Mouse (Mus musculus) inflammation-experienced regulatory T-cells, adult 6 months (primary cell): ENCODE results near the gene Ifi35. TPM values are rescaled to one million over a fixed set of nuclear protein-coding genes. Genes with fewer than 3 reads are reported as not detected.
"Not testable (repeated sequence)": the region's sequence is repeated elsewhere in the genome, so short reads cannot be mapped to it uniquely, and the experiment has no call there.

Experiments
- ATAC-seq: one replicate; pipeline ENCODE4 v1.8.0; 2017
- polyA plus RNA-seq, 3 experiments: library from polyadenylated mRNA; unstranded; fragments of 100-300 nt; shearing (Covaris generic); gene quantifications; one replicate each; pipeline ENCODE4 v1.2.1; 2017

The Ifi35 gene
- polyA plus RNA-seq, 3 experiments from 2014 or later = 143 to 171 (median 153) TPM

- no peak for ATAC-seq
Measured at GRCm38 (mm10) chr11:101470206-101470605, 22.0 kb downstream of the Ifi35 start.

DNA sequence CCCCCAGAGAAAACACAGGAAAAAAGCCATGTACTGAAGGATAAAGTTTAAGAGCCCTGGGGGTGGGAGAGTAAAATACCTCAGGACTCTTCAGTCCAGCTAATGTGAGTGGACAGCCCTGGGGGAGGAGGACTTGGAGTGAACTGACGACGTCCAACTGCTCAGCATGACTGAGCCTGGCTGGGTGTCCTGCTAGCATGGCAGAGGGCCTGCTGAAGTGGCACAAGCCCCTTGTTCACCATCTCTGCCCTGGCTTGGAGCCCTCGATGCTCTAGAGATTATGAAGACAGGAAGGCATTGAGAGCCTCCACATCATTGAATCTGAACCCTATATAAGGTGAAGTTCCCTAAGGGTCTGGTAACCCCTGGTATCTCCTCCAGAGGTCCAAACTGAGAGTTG, 23.7 kb downstream of the Ifi35 start:
- no peak for ATAC-seq

- ATAC-seq = no peak
Measured at GRCm38 (mm10) chr11:101472336-101472735, 24.1 kb downstream of the Ifi35 start.

GRCm38 (mm10) chr11:101473686-101474085, 25.5 kb downstream of the Ifi35 start:
- ATAC-seq = not testable (repeated sequence)

- ATAC-seq = no peak
Measured at GRCm38 (mm10) chr11:101474298-101474697, 26.1 kb downstream of the Ifi35 start.

DNA sequence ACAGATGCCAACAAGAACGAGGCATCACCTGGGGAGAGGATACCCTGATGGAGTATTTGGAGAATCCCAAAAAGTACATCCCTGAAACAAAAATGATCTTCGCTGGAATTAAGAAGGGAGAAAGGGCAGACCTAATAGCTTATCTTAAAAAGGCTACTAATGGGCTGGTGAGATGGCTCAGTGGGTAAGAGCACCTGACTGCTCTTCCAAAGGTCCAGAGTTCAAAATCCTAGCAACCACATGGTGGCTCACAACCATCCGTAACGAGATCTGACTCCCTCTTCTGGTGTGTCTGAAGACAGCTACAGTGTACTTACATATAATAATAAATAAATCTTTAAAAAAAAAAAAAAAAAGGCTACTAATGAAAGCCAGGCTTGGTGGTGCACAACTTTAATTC, 28.2 kb downstream of the Ifi35 start:
- not testable (repeated sequence) for ATAC-seq

- ATAC-seq = no peak
Measured at GRCm38 (mm10) chr11:101477194-101477551, 29.0 kb downstream of the Ifi35 start.

DNA sequence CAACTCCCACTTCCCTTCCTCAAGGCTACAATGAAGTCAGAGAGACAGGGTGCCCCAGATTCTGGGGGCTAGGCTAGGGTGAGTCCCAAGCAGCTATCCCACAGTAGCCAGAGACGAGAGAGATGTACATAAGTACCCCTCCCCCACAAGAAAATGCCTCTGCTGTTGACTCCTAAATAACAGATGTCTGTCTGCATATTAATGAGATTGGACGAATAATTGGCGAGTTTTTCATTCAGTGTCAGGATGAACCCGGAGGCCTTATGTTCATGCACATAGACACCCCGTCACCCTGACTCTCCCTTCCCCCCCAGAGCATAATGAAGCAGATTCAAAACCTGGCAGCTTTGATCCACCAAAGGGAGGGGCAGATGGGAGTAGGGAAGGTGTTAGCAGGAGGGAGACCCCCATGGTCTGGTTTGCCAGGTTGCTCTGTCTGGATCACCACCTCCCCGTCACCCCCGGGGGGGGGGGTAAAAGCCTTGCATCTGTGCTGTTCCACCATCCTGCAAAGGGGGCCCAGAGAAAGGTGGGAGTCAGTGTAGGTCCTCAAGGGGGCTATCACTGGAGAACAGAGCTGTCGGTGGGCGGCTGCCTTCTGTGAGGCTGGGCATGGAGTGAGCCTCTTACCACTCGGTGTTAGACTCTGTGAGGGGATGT, 29.5 kb downstream of the Ifi35 start:
- no peak for ATAC-seq

DNA sequence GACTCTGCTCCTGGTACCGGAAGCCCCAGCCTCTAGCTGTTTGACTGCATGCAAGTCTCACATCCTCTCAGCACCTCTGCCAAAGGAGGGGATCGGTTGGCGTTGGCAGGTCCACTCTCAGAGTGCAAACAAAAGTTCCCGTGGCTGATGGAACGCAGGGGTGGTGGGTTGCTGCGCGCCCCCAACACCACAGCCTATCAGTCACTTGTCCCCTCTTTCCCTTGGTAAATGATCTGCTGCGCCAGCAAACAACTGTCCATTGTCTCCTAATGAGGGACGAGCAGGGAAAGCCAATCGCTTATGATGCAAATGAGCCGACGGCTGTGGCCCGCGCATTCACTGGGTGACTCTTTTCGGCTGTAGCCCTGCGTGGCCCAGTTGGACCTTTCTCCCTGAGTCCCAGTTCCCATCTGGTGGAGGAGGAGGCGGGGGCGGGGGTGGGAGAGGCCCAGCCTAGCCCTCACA, 31.0 kb downstream of the Ifi35 start:
- ATAC-seq = no peak

DNA sequence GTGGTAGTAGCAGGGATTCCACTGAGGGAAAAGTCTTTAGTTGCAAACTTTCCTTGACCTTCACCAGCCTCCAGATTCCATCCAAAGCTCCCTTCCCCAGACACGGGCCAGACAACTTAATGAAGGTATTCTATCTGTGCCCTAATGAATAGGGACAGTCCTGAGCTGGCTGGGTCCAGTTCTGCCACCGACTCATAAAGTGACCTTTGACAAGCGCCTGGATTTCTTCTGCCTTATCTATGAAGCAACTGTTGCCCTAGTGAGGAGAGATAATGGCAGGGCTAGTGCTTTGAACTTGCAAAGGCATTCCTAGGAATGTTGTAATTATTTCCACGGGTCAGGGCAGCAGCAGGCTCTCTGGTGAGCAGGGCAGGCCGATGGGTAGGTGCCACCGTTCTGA, 32.7 kb downstream of the Ifi35 start:
- no peak for ATAC-seq

- ATAC-seq = no peak
Measured at GRCm38 (mm10) chr11:101483804-101484203, 35.6 kb downstream of the Ifi35 start.

DNA sequence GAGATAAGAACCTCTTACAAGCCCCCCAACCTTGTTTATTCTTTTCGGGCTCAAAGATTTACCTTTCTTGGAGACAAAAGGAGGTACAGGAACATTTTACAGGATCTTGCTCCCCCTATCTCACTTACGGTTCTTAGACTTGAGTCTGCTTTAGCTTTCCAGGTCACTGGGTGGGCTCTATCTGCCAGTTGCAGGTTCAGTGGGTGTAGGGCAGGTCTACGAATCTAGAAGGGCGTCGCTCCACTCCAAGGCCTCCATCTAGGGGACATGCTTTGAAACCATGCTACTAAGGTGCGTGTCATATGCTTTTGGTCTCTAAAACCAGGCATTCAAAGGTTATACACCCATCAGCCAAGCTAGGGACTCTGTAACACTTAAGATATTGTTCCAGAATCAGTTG, 36.0 kb downstream of the Ifi35 start:
- ATAC-seq = no peak

- no peak for ATAC-seq
Measured at GRCm38 (mm10) chr11:101484814-101485213, 36.6 kb downstream of the Ifi35 start.

DNA sequence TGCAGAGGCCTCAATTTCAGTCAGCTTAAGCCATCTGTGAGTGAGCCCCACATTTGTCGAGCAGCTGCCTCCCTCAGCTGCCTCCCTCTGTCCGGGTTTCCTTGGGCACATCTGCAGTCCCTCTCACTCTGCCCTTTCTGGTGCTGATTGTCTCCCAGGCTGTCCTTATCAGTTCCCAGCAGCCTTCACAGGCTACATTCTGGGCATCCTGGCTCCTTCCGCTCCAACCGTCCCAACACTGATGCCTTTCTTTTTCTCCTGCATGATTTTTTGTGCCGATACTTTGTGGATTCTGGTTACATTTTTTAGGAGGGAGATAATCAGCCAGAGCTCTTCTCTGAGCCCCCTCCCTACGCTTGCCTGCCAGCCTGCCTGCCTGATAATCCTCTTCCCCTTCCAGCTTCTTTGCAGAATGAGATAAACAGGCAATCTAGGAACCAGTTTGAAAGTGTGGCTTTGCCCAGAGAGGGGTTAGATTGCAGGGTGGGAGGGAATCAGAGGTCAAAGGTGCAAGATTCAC, 37.4 kb downstream of the Ifi35 start:
- no peak for ATAC-seq

GRCm38 (mm10) chr11:101486126-101486525, 37.9 kb downstream of the Ifi35 start:
- no peak for ATAC-seq

DNA sequence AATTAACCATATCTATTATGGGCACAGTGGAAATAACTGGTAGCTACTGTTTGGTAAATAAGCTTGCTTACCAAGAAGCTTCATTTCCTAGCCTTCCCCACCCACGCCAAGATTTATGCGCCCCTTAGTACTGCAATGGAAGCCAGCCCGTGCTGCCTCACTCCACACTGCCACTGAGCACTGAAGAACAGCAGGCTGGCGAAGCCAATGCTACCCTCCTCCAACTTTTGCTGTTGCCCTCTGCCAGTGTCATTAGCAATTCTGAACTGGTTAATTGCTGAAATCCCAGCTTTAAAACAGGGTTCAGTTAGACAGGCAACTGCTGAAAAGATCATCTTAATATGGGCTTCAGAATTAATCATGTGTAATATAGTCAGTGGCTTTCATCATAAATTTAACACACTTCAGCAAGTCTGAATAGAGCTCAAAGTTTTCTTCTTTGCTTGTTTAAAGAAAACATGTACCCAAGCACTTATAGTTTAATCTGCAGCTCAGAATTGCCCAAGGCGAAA, 58.1 kb downstream of the Ifi35 start:
- no peak for ATAC-seq

DNA sequence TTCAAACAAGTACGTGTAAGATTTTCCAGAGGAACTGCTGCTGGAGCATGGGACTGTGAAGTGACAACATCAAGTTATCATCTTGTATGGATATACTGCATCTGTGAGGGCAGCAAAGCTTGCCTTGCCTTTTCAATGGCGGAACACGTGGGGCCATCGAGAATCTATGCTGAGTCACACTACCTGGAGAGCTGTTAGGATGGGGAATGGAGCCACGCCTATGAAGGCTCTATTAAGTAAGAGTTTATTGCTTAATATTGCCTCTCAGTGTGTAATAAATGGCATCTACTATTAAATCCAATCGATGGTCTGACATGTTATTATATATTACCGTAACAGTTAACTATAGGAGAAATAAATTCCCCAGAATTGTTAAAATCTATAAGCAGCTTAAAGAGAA, 58.9 kb downstream of the Ifi35 start:
- ATAC-seq = no peak

Other genes with a start within 250 kb of the Ifi35 start
- gene Ezh1, start 221.9 kb upstream of the Ifi35 start, polyA plus RNA-seq = 10 to 100 TPM; 38.0 to 70.6 (median 62.7) TPM
- gene Ramp2, start 202.4 kb upstream of the Ifi35 start, polyA plus RNA-seq = not detected
- 100 to 1,000 TPM; 134 to 144 (median 138) TPM for gene Vps25, start 194.7 kb upstream of the Ifi35 start, polyA plus RNA-seq
- gene Wnk4, start 187.8 kb upstream of the Ifi35 start, polyA plus RNA-seq = 1 to 10 TPM in 1 of 3 experiments, under 1 TPM in 1, not detected in 1; 0.75 to 2.9 TPM
- 1 to 10 TPM in 1 of 3 experiments, under 1 TPM in 2; 0.63 to 1.2 (median 0.71) TPM for gene Cntd1, start 169.4 kb upstream of the Ifi35 start, polyA plus RNA-seq
- gene Coa3, start 169.3 kb upstream of the Ifi35 start, polyA plus RNA-seq = 100 to 1,000 TPM; 129 to 132 (median 131) TPM
- gene Becn1, start 146.1 kb upstream of the Ifi35 start, polyA plus RNA-seq = 10 to 100 TPM; 62.1 to 87.3 (median 74.1) TPM
- 10 to 100 TPM; 25.8 to 37.6 (median 36.8) TPM for gene Psme3, start 132.2 kb upstream of the Ifi35 start, polyA plus RNA-seq
- gene Aoc2, start 123.3 kb upstream of the Ifi35 start, polyA plus RNA-seq = 10 to 100 TPM in 1 of 3 experiments, 1 to 10 TPM in 2; 2.5 to 12.3 (median 4.9) TPM
- not detected for gene Aoc3, start 117.8 kb upstream of the Ifi35 start, polyA plus RNA-seq
- not detected for gene G6pc, start 80.8 kb upstream of the Ifi35 start, polyA plus RNA-seq
- gene Aarsd1, start 30.8 kb upstream of the Ifi35 start, polyA plus RNA-seq = 10 to 100 TPM; 34.2 to 43.2 (median 40.5) TPM
- gene Gm27029, start 23.6 kb upstream of the Ifi35 start, polyA plus RNA-seq = 1 to 10 TPM in 1 of 3 experiments, under 1 TPM in 2; 0.46 to 1.3 (median 0.57) TPM
- 1 to 10 TPM; 6.7 to 7.2 (median 6.9) TPM for gene Rundc1, start 23.3 kb upstream of the Ifi35 start, polyA plus RNA-seq
- gene Ptges3l, start 23.1 kb upstream of the Ifi35 start, polyA plus RNA-seq = 1 to 10 TPM; 1.6 to 2.2 (median 2.1) TPM
- 100 to 1,000 TPM; 523 to 733 (median 603) TPM for gene Rpl27, start 6.1 kb upstream of the Ifi35 start, polyA plus RNA-seq
- not detected for gene Rnd2, start 16.6 kb downstream of the Ifi35 start, polyA plus RNA-seq
- 1 to 10 TPM; 1.7 to 2.5 (median 1.9) TPM for gene Vat1, start 17.8 kb downstream of the Ifi35 start, polyA plus RNA-seq
- gene Brca1, start 103.5 kb downstream of the Ifi35 start, polyA plus RNA-seq = 10 to 100 TPM in 1 of 3 experiments, 1 to 10 TPM in 2; 2.8 to 13.3 (median 3.8) TPM
- gene Nbr1, start 103.7 kb downstream of the Ifi35 start, polyA plus RNA-seq = 10 to 100 TPM; 53.2 to 76.6 (median 56.5) TPM
- 10 to 100 TPM; 15.6 to 19.0 (median 16.8) TPM for gene Tmem106a, start 133.8 kb downstream of the Ifi35 start, polyA plus RNA-seq
- gene Gm11634, start 150.8 kb downstream of the Ifi35 start, polyA plus RNA-seq = under 1 TPM in 2 of 3 experiments, not detected in 1; 0.49 to 0.62 TPM
- 10 to 100 TPM; 74.3 to 80.3 (median 78.1) TPM for gene Rdm1, start 178.8 kb downstream of the Ifi35 start, polyA plus RNA-seq
- gene Arl4d, start 217.1 kb downstream of the Ifi35 start, polyA plus RNA-seq = 1 to 10 TPM in 1 of 3 experiments, under 1 TPM in 1, not detected in 1; 0.40 to 1.6 TPM